Mouse (Mus musculus) ES-E14 (cell line): ENCODE data around the gene Tube1.

Experiments used
- CHD2 ChIP-seq: IDR thresholded peaks from 2 replicates; pipeline ENCODE4 v1.6.1; 2014; ENCODE audit warnings: mild to moderate bottlenecking, low read depth, low read length, inconsistent platforms
- ZC3H11A ChIP-seq: IDR thresholded peaks from 2 replicates; pipeline ENCODE4 v1.6.1; 2012; ENCODE audit warnings: low read depth, mild to moderate bottlenecking, inconsistent platforms, low read length, borderline replicate concordance
- ZNF384 ChIP-seq: IDR thresholded peaks from 2 replicates; pipeline ENCODE4 v1.6.1; 2012; ENCODE audit warnings: low read depth, low read length, inconsistent platforms

- TF ChIP-seq ZNF384 (no peak), ZC3H11A (no peak), CHD2 (no peak)
These were observed 27.4 kb upstream of the Tube1 start for GRCm38 (mm10) chr10:39106413-39106812.
